Mouse (Mus musculus) retina, adult 2 months (tissue): ENCODE measurements around the gene Cmtm7.

ENCODE experiments used
- DNase-seq: peaks from one replicate; pipeline ENCODE4 v3.0.0-alpha.2; 2012; ENCODE audit warnings: low read depth, low spot score

Cmtm7 gene

DNA sequence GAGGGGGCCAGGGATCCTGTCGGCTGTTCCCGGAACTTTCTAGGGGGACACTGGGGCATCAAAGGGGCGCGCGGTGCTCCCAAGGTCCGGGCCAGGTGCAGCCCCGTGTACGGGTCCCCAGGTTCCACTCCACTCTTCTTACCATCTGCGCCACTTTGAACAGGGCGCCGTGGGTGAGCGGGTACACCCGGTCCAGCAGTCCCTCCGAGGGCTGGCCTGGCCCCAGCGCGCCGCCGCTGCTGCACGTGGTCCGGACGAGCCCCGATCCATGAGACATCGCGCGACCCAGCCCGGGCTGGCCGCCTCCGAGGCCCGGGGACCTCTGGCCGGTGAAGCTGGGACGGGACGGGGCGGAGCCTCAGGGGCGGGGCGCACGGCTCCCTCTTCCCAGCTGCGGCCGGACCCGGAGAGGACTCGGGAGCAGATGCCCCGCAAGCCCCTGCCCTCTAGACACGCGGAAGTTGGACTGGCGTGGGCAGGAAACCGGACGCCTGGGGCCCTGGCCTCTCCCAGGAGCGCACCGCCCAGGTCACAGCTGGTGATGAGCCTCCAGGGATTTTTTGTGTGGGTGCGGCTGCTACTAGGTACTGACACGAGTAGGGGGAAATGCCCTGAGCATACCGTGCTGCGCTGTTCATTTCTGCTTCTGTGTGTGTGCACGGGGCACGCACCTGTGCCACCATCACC is at the start of gene Cmtm7:
TSS of gene Cmtm7 (minus strand) at position 331 of the 687 bp plus-strand sequence.
- DNase-seq, result no peak

DNA sequence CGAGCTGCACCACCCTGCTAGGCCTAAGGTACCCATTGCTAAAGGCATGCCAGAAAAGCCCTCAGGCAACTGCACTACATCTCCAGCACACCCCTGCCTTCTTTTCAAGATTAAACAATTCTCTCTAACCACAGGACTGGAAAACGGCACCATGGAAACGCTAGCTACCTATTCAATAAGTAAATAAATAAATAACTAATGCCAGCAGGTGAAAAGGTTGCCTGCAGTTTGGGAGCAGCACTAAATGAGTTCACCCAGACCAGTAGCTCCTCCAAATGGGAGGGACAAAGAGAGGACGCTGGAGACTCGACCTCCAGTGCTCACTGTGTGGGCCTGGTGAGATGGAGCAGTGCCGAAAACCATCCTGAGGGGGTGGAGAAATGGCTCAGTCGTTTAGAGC is 48.7 kb upstream of the Cmtm7 start:
- DNase-seq, result no peak

DNA sequence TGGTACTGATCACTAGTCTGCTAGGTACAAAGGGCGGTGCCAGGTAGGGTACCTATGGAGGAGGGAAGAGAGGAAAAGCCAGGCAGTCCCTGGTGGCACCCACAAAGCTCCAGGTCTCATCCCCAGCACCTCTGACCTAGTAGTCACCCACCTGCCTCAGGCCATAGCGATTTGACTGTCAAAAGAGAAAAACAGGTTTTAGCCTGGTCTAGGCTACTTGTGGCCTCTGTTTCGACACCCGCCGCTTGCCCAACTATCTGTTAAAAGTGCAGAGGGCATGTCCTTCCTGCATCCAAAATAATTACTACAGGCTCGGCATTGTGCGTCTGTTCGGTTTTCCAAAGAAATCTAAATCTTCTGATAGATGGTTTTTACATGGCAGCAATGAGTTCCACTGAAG is 48.0 kb upstream of the Cmtm7 start:
- no peak for DNase-seq

DNA sequence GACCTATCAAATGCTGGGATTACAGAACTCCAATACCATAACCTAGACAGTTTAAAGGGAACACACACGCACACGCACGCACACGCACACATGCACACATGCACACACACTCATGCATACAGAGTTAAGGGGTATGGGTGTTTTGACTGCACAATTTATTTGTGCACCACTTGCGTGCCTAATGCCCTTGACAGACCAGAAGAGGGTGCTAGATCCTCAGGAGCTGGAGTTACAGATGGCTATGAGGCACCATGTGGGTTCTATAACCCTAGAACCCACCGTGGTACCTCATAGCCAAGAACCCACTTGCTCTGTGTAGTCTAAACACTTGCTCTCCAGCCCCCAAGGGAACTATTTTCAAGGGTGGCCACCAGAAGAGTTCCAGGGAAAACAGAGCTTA is 46.7 kb upstream of the Cmtm7 start:
- DNase-seq, result no peak

DNA sequence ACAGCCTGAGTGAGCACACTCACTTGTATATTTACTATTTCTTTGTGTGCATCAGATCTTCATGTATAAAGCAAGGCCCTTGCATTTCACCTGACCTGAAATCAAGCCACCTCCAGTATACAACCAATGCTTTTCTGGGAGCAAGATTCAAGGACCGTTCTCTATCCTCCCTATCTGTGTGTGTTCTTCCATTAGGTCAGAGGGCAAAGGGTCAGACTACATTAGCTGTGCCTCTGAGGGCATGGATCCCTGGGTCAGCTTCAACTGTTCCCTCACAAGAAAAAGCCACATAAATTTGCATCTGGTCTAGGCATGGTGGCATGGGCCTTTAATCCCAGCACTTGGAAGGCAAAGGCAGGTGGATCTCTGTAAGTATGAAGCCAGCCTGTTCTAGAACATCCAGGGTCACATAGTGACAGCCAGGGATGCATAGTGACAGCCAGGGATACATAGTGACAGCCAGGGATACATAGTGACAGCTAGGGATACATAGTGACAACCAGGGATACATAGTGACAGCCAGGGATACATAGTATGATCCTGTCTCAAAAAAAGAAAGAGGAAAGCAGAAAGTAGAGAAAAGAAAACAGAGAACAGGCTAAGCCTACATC is 45.7 kb upstream of the Cmtm7 start:
- DNase-seq, result no peak

DNA sequence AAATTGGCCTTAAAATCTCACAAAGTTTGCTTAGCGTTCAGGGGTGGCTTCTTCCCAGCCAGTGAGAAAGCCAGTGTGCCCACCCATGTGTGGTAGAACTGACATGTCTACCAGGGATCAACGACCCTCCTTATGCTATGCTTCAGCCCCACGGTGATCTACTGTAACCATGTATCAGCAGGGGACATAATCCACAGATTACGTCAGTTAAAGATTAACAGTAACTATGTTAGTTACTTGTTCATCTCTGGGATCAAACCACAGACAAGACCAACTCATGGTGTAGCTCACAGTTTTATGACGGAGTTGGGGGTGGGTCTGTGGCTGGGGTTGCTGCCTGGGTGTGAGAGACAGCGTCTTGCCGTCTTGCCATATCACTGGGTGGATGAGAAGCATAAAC is 42.5 kb upstream of the Cmtm7 start:
- no peak for DNase-seq

DNA sequence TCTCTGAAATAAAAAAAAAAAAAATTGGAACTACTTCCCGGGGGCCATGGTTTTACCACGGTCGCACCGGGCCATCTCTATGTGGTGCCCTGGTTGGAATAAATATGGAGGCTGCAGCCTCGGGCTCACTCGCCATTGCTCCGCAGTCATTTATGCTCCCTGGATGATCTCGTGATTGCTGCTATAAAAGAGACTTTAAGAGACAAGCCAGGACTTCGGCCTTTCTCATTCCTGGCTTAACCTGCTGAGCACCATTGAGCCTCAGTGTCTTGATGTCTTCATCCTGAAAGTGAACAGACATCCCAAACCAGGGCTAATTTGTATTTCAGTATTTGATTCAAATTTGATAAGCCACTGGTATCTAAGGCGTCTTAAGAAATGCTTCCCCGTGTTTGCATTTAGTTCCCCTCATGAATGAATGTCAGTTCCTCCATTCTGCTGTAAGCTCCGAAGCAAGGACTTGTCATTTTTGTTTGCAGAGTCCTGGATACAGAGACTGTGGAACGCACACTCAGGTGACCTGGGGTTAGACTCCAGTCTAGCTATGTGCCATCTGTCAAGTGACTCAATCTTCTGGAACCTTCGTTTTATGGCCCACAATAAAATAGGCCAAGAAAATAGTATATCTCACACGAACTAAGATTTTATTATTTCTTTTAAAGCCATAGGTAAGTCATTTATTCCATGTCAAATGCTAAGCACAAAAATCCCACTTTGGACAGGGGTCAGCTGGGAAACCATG is 40.1 kb upstream of the Cmtm7 start:
- DNase-seq, result no peak

DNA sequence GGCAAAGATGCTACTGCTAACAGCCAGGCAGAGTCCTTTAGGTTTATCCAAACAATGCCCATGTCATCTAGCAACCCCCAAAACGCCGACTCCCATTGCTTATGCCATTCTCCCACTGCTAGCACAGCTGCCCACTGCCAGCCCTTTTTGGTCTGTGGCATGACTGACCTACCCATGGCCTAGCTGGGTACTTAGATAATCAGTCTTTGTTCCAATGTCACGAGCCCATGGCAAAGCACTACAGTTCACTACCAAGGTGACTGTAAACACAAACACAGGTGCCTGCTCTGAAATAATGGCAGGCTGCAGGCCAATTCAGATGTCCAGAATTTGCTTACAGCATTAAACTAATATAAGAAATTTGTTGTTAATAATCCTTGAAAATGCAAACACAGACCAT is 37.3 kb upstream of the Cmtm7 start:
- no peak for DNase-seq

DNA sequence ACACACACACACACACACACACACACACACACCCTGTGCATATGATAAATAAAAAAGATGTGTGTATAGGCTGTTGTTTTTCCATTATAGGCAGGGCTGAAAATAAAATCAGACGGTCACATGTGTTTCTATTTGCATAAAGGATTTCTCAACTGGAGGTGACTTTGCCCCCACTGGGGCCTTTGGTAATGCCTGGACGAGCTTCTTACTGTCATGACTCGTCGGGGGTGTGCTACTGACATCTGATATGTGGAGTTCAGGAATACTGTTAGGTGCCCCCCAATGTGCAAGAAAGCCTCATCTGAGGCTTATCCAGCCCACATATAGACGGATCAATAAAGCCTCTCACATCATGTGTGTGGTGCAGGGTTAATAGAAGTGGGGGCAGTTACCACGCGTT is 35.4 kb upstream of the Cmtm7 start:
- DNase-seq, result no peak

DNA sequence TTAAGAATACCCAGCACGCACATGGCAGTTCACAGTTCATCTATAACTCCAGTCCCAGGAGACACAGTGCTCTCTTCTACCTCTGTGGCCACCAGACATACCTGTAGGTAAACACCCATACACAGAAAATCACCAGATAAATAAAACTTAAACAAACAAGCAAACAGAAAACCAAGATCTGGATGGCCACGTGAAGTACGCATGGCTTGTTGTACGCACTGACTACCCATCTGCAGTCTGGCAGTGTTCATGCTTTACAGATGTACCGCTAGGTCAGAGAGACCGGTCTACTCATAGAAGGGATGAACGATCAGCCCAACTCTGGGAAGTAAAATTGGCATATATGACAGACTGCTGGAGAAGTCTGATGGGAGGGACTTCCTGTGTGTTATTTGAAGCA is 34.5 kb upstream of the Cmtm7 start:
- no peak for DNase-seq

DNA sequence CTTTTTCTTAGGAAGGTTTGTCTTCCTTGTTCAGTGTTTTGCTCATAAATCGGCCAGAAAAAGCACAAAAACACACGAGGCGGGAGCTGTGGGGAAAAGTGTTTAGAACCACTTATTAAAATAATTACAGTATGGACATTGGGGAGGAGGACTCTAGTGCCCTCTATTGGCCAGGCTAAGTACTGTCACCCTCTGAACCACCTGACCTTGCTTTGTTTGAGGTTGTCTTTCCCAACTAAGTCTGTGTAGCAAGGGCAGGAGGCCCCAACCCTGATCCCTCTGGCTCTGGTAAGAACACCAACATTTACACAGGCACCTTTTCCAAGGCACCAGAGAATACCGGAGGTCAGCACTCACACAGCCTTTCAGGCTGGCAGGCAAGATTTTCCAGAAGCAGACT is 33.7 kb upstream of the Cmtm7 start:
- DNase-seq, result peak; percentile 13

DNA sequence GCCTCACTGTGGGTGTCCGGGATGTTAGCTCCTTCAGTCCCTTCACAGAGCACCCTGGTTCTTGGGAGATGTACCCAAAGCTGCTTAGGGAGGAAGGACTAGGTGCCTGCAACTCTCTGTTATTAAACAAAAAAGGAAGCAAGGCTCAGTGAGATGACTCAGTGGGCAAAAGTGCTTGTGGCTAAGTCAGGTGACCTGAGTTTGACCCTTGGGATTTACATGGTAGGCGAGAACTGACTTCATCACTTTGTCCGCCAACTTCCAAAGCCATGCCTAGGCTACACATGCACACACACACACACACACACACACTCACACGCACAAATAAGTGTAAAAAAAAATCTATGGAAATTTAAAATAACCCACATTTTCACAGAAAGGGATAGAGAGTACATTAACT is 30.3 kb upstream of the Cmtm7 start:
- no peak for DNase-seq

DNA sequence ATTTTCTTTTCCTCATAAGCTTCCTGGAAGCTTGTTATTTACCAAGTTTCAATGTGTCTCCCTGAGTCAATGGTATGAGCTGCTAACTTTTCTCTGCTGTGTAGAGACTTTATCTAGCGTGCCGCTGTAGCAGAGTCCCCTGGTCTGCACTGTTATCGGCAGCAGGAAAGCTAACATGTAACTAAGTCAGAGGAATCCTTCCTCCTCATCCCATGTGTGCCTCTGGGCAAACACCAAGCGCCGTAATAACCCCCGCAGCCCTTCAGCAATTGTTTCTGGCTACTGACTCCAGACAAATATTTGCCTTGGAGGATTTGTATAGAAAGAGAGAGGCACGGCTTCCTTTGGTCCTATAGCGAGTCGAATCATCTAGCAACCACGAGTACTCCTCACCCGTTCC is 29.2 kb upstream of the Cmtm7 start:
- no peak for DNase-seq

DNA sequence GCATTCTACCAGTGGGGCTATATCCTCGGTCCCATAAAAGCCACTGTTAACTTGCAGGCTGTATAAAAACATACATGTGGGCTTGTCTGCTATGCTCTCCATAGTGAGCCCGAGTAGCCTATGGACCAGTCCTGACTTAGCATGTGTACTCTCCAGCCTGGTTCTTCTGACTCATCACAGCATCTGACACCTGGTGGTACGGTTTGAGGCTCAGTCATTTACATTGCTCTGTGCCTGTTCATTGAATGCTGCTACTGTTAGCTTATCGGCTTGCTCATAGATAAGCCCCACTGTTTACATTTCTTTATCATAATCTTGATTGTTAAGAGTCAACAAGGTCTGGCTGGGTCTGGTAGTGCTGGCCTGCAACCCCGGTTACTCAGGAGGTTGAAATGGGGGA is 27.0 kb upstream of the Cmtm7 start:
- DNase-seq, result no peak

DNA sequence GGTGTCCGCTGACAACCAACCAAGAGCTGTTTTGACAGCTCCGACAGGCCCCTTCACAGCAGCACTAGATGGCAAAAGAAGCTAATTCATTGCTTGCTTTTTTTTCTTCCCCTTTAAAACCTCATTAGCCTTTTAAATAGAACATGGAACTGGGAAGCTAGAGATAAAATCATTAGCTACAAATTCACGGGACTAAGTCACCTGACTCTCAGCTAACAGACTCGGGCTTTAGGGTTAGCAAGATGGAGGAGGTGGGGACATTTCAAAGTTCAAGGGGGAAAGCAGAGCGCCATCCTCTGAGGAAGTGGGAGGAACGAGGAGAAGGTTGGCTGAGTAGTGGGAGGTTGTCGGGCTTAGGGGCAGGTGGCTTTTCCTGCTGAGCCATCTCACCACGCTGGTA is 25.6 kb upstream of the Cmtm7 start:
- DNase-seq, result no peak

DNA sequence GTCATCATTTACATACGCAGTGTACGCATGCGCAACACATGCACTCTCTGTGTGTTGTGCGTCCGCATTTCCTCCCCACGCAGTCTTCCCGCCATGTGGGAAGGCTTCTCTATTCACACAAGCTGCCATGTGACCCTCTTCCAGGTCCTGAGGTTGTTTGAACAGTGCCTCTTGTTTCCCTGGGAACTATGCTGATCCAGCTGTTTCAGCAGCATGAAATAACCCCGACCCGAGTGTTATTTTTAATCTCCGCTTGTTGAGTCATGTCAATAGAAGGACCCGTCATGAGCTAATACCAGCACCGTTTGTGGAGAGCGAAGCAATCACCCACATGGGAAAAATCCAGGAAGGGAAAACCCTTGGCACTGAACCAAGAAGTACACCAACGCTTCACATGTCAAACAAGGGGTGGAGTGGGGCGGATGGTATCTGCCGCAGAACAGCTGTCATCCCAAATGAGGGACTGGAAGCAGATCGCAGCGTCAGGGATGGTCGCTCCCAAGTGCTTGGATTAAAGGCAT is 23.6 kb upstream of the Cmtm7 start:
- DNase-seq, result no peak

DNA sequence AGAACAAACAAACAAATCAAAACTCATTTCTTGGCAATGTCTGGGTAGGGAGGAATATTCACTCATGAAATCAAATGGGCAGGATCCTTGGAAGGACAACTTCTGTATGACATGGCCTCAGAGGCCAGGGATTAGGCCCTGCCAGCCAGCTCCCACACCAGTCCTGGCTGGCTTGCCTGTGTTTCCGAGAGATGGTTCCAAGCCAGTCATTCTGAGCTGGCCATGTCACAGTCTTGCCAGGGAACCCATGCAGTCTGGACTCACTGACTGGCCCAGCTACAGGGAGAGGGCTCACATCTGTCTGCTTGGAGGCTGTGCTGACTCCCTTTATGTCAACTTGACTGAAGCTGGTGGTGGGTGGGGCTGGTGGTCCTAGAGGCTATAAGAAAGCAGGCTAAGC is 20.5 kb upstream of the Cmtm7 start:
- DNase-seq, result no peak

DNA sequence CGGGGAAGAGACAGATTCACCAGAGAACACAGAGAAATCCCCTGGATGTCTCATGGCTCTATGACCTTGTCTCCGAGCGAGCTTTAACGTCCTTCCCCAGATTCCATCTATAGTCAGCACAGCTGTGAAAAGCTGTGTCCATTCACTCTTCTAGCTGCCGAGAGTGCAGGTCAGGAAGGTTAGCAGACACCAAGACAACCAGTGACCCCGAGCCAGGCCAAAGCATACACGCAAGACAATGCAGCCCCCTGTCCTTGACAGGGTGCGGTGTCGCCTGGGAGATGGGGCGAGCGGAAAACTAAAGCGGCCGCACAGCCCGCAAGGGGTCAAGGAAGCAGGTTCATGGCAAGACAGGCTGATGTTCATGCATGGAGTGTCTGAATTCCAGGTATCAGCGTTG is 19.6 kb upstream of the Cmtm7 start:
- DNase-seq, result no peak

DNA sequence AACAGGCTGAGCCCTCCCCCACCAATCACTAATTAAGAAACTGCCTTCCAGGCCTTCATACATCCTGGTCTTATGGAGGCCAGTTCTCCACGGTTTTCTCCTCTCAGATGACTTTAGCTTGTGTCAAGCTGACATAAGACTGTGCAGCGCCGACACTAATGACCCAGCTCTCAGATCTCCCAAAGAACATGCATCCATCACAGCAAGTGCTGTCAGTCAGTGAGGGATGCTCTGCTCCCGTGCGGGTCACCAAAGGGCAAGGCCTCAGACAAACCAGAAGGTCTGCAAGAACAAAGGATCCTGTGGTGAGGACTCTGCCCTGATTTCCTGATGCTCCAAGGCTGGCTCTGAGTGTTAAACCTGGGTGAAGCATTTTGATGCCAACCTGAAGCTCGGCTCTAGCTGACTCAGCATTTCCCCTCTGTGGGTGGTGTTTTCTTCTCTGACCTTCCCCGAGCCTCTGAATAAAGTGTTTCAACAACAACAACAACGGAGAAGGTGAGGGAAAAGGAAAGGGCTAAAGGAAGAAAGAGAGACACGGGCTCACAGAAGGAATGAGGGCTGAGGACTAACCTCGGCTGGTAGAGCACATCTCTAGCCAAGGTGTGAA is 17.9 kb upstream of the Cmtm7 start:
- no peak for DNase-seq

DNA sequence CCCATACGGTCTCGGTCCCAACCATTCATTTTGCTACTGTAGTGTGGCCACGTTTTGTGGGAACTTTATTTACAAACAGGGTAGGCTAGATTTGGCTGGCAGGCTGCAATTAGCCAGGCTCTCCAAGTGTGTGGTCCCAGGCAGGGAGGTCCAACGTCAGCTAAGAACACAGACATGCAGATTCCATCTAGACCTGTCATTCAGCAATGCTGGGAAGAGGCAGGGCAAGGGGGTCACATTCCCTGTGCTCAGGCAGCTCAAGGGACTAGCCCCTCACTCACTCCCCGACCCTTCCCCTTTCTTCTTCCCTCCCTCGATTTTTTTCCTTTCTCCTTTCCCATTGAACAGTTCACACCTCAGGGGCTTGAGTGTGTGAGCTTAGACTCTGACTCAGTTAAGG is 17.2 kb upstream of the Cmtm7 start:
- no peak for DNase-seq

DNA sequence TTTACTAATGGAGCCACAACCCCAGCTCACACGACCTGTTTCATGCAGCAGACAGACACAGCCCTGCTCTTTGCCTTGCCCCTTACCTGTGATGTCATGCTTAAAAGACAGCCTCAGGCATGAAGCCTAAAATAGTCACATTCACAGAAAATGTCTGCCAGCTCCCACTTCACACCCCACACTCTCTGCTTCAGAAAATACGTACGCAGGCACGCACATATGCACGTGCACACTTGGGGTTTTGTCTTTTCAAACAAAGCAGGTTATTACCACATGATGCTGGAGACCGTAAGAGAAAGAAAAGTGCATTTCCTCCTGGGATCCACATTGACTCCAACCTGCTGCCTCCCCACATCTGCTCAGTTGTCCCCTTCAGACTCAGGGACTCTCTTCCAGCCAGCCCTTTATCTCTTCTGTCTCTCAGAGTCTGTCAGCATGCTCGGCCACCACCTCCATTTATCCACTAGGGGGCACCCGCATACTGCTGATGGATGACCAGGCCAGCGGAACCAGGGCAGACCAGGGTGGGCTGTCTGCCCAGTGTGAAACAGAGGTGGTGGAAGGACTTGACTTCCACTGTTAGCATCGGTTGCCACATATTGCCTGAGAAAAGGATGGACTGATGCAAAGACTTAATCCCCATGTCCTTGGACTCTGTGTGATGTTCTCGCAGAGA is 15.8 kb upstream of the Cmtm7 start:
- peak; percentile 36 for DNase-seq

DNA sequence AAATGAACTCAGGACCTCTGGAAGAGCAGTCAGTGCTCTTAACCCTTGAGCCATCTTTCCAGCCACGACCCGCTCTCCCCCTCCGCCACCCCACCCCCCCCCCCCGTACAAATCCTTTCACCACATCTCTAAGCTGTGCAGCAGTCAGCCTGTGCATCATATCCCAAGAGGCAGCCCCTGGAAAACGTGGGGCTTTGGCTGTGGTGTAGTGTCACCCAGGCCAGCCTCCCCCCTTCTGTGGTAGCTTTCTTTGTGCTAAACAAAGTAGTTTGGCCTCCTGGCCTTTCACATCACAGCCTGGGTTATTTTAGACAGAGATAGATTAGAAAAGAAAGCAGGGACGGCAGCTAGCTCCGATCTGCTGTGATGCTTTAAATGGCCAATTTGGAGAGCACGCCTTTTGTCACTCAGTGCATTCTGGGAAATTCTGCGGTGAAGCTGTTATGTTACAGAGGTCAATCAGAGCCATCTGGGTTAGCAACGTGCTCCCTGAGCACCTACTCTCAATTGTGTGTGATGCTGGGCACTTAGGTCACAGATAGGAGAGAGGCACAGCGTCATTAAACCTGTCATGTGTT is 14.9 kb upstream of the Cmtm7 start:
- DNase-seq, result no peak
